28 mouse cellular contexts compared by ENCODE assay signal in genomic region chr12:70238604-70239003, GRCm38 (mm10). TPM values are rescaled to one million over a fixed set of nuclear protein-coding genes. Genes with fewer than 3 reads are reported as not detected.
DNase-seq lines count a peak whose midpoint lies in the region; ATAC-seq and TF ChIP-seq lines count a peak whose summit lies in the region.
"Had no signal": no experiment of that assay in that cellular context is flagged by ENCODE, and none has a peak within 500 bp of the region (broad histone marks: within the 10 kb centered on the region; RNA-seq: fewer than 3 reads in every experiment).

No protein-coding gene starts in this region.

- DNase-seq in forebrain, embryonic 11.5 days (ENCODE audit: low spot score), result no peak
- DNase-seq in hindbrain, postnatal 0 days (ENCODE audit: low spot score), result peak; percentile 28
- DNase-seq in hindbrain, embryonic 11.5 days (ENCODE audit: low spot score), result no peak
- DNase-seq in MN1 (ENCODE audit: low spot score), result peak; percentile 48
- DNase-seq in spleen, adult 12 weeks (ENCODE audit: low spot score), result no peak
- DNase-seq: adrenal gland, adult 2 months; cerebellum, adult 11 months; cerebellum, adult 9-11 months; gastrocnemius, postnatal 36 days; heart, postnatal 14 days; kidney, adult 8-10 months; kidney, postnatal 4 days; liver; lung, adult 2 months; lung, postnatal 14 days; right cerebral cortex, adult 18-20 months; thymus, adult 2 months; thymus, postnatal 4 days had no signal

- peak; percentile 78 for ATAC-seq in forebrain, embryonic 13.5 days
- ATAC-seq in forebrain, embryonic 11.5 days (replicated peaks; ENCODE audit: low FRiP score), result no peak
- no peak for ATAC-seq in hindbrain, postnatal 0 days
- ATAC-seq in hindbrain, embryonic 11.5 days (ENCODE audit: low FRiP score), result no peak
- peak; percentile 68 for ATAC-seq in forebrain, embryonic 15.5 days (replicated peaks)
- ATAC-seq in erythroid progenitor cell, adult 5-6 weeks (replicated peaks; ENCODE audit: low FRiP score, poor library complexity, severe bottlenecking), result no peak
- ATAC-seq: CD4-positive, CD25-positive, alpha-beta regulatory T cell, adult 4 months; intestine, embryonic 16.5 days; midbrain, embryonic 15.5 days had no signal

- no peaks in the 10 kb centered on the region for H3K9me3 ChIP-seq in forebrain, embryonic 13.5 days (replicated peaks)
- H3K9me3 ChIP-seq in forebrain, embryonic 11.5 days (ENCODE audit: control insufficient read depth, low read length), result no peaks in the 10 kb centered on the region
- no peaks in the 10 kb centered on the region for H3K9me3 ChIP-seq in hindbrain, postnatal 0 days (ENCODE audit: low read length)
- no peaks in the 10 kb centered on the region for H3K9me3 ChIP-seq in hindbrain, embryonic 11.5 days (ENCODE audit: control insufficient read depth, low read length)
- no peaks in the 10 kb centered on the region for H3K9me3 ChIP-seq in forebrain, embryonic 15.5 days
- H3K9me3 ChIP-seq: embryonic facial prominence, embryonic 13.5 days; midbrain, embryonic 10.5 days; midbrain, embryonic 15.5 days had no signal

- no peaks in the 10 kb centered on the region for H3K36me3 ChIP-seq in forebrain, embryonic 13.5 days (ENCODE audit: poor library complexity, severe bottlenecking)
- H3K36me3 ChIP-seq in forebrain, embryonic 11.5 days (ENCODE audit: control insufficient read depth, insufficient read depth, low read length), result no peaks in the 10 kb centered on the region
- H3K36me3 ChIP-seq in hindbrain, postnatal 0 days (ENCODE audit: insufficient read depth, low read length), result no peaks in the 10 kb centered on the region
- no peaks in the 10 kb centered on the region for H3K36me3 ChIP-seq in hindbrain, embryonic 11.5 days (ENCODE audit: control insufficient read depth, insufficient read depth, low read length)
- no peaks in the 10 kb centered on the region for H3K36me3 ChIP-seq in forebrain, embryonic 15.5 days
- H3K36me3 ChIP-seq: embryonic facial prominence, embryonic 13.5 days; midbrain, embryonic 10.5 days; midbrain, embryonic 15.5 days had no signal

- H3K27ac ChIP-seq in forebrain, embryonic 13.5 days, result peak overlapping the region; percentile 31
- no peak overlapping the region for H3K27ac ChIP-seq in forebrain, embryonic 11.5 days (ENCODE audit: low read depth, low read length)
- H3K27ac ChIP-seq in hindbrain, postnatal 0 days, result no peak overlapping the region
- H3K27ac ChIP-seq in hindbrain, embryonic 11.5 days (ENCODE audit: low read depth, low read length), result no peak overlapping the region
- peak overlapping the region; percentile 72 for H3K27ac ChIP-seq in forebrain, embryonic 15.5 days (replicated peaks)
- H3K27ac ChIP-seq: embryonic facial prominence, embryonic 13.5 days; kidney, postnatal 0 days; liver, embryonic 14.5 days; midbrain, embryonic 15.5 days had no signal

- no peak for TF ChIP-seq CTCF in hindbrain, postnatal 0 days (IDR thresholded peaks at IDR 0.05; ENCODE audit: low read depth)

- H3K4me2 ChIP-seq in forebrain, embryonic 13.5 days, result no peak overlapping the region
- no peak overlapping the region for H3K4me2 ChIP-seq in forebrain, embryonic 11.5 days (ENCODE audit: low read depth, low read length, severe bottlenecking)
- H3K4me2 ChIP-seq in hindbrain, postnatal 0 days (ENCODE audit: low read depth, low read length), result no peak overlapping the region
- no peak overlapping the region for H3K4me2 ChIP-seq in hindbrain, embryonic 11.5 days (replicated peaks; ENCODE audit: low read depth, low read length)
- no peak overlapping the region for H3K4me2 ChIP-seq in forebrain, embryonic 15.5 days (replicated peaks)
- H3K4me2 ChIP-seq: embryonic facial prominence, embryonic 13.5 days; midbrain, embryonic 15.5 days had no signal

- 32% methylated on average over 8 of the region's 8 CpGs for WGBS in forebrain, embryonic 13.5 days
- 69% methylated on average over 8 of the region's 8 CpGs for WGBS in forebrain, embryonic 11.5 days
- WGBS in hindbrain, postnatal 0 days, result 36% methylated on average over 8 of the region's 8 CpGs
- WGBS in hindbrain, embryonic 11.5 days, result 75% methylated on average over 8 of the region's 8 CpGs
- WGBS in forebrain, embryonic 15.5 days, result 18% methylated on average over 8 of the region's 8 CpGs

- no peak overlapping the region for H3K4me3 ChIP-seq in forebrain, embryonic 13.5 days
- H3K4me3 ChIP-seq in forebrain, embryonic 11.5 days (ENCODE audit: low read depth, low read length), result no peak overlapping the region
- H3K4me3 ChIP-seq in hindbrain, postnatal 0 days (ENCODE audit: low read length), result no peak overlapping the region
- no peak overlapping the region for H3K4me3 ChIP-seq in hindbrain, embryonic 11.5 days (ENCODE audit: low read depth, low read length)
- no peak overlapping the region for H3K4me3 ChIP-seq in forebrain, embryonic 15.5 days
- H3K4me3 ChIP-seq: embryonic facial prominence, embryonic 13.5 days; midbrain, embryonic 10.5 days; midbrain, embryonic 15.5 days had no signal

- peaks cover 15% of the 10 kb centered on the region for H3K4me1 ChIP-seq in forebrain, embryonic 13.5 days
- peaks cover 4% of the 10 kb centered on the region; the same call in 1 of the 2 replicates for H3K4me1 ChIP-seq in forebrain, embryonic 11.5 days (replicated peaks; ENCODE audit: control insufficient read depth, insufficient read depth, low read length)
- no peaks in the 10 kb centered on the region for H3K4me1 ChIP-seq in hindbrain, postnatal 0 days (ENCODE audit: insufficient read depth, low read length)
- H3K4me1 ChIP-seq in hindbrain, embryonic 11.5 days (replicated peaks; ENCODE audit: control insufficient read depth, insufficient read depth, low read length), result no peaks in the 10 kb centered on the region
- H3K4me1 ChIP-seq in forebrain, embryonic 15.5 days, result peaks cover 28% of the 10 kb centered on the region

- no peak overlapping the region for H3K9ac ChIP-seq in forebrain, embryonic 13.5 days
- no peak overlapping the region for H3K9ac ChIP-seq in forebrain, embryonic 11.5 days (ENCODE audit: low read length)
- no peak overlapping the region for H3K9ac ChIP-seq in hindbrain, postnatal 0 days (replicated peaks; ENCODE audit: low read length)
- no peak overlapping the region for H3K9ac ChIP-seq in hindbrain, embryonic 11.5 days (ENCODE audit: low read depth, low read length)
- no peak overlapping the region for H3K9ac ChIP-seq in forebrain, embryonic 15.5 days (replicated peaks)
- H3K9ac ChIP-seq: embryonic facial prominence, embryonic 13.5 days; liver, embryonic 14.5 days; midbrain, embryonic 15.5 days had no signal

- H3K27me3 ChIP-seq in forebrain, embryonic 13.5 days, result 0 out of 2 replicates have a peak, but pooled peaks cover 2% of the 10 kb centered on the region
- H3K27me3 ChIP-seq in forebrain, embryonic 11.5 days (ENCODE audit: control insufficient read depth, insufficient read depth, low read length), result no peaks in the 10 kb centered on the region
- H3K27me3 ChIP-seq in hindbrain, postnatal 0 days (ENCODE audit: insufficient read depth, low read length), result no peaks in the 10 kb centered on the region
- no peaks in the 10 kb centered on the region for H3K27me3 ChIP-seq in hindbrain, embryonic 11.5 days (ENCODE audit: control insufficient read depth, insufficient read depth, low read length)
- H3K27me3 ChIP-seq in forebrain, embryonic 15.5 days, result no peaks in the 10 kb centered on the region
- H3K27me3 ChIP-seq: embryonic facial prominence, embryonic 13.5 days; midbrain, embryonic 15.5 days had no signal

RNA-seq across cellular contexts. Expression of gene Pygl, which starts 7.3 kb away (rescaled TPM):
- polyA plus RNA-seq in forebrain, embryonic 13.5 days (2015; fragmentation: Nextera tagmentation; extraction: Ambion mirVana), result 2.5 and 3.4 TPM in 2 replicates
- 5.9 and 6.3 TPM in 2 replicates for polyA plus RNA-seq in forebrain, embryonic 11.5 days (2014; fragmentation: Nextera tagmentation; extraction: Ambion mirVana)
- total RNA-seq in hindbrain, postnatal 0 days (2014; rRNA removed), result 9.0 and 10.9 TPM in 2 replicates
- 8.3 and 8.4 TPM in 2 replicates for polyA plus RNA-seq in hindbrain, postnatal 0 days (2015; fragmentation: Nextera tagmentation; extraction: Ambion mirVana)
- polyA plus RNA-seq in hindbrain, embryonic 11.5 days (2014; fragmentation: Nextera tagmentation; extraction: Ambion mirVana), result 6.6 and 6.8 TPM in 2 replicates
- polyA plus RNA-seq in forebrain, embryonic 15.5 days (2015; fragmentation: Nextera tagmentation; extraction: Ambion mirVana), result 4.1 and 6.7 TPM in 2 replicates
- 20.5 and 22.2 TPM in 2 replicates for total RNA-seq in erythroid progenitor cell, adult 5-6 weeks (2015; ENCODE audit: low replicate concordance)
- total RNA-seq in erythroid progenitor cell, adult 5-6 weeks (2017; ENCODE audit: low replicate concordance), result 29.8 and 31.7 TPM in 2 replicates

Comparison
In these comparisons a context has a peak if more than half of its experiments do, and no peak if none do; other contexts are left out.
1. ATAC-seq: peak in forebrain, embryonic 13.5 days (single experiment) and forebrain, embryonic 15.5 days (single experiment); none in forebrain, embryonic 11.5 days (single experiment), hindbrain, postnatal 0 days (single experiment), hindbrain, embryonic 11.5 days (single experiment) and erythroid progenitor cell, adult 5-6 weeks (single experiment).
2. H3K27ac ChIP-seq: peak in forebrain, embryonic 13.5 days (single experiment) and forebrain, embryonic 15.5 days (single experiment); none in forebrain, embryonic 11.5 days (single experiment), hindbrain, postnatal 0 days (single experiment) and hindbrain, embryonic 11.5 days (single experiment).
3. DNase-seq: peak in hindbrain, postnatal 0 days (single experiment) and MN1 (single experiment); none in forebrain, embryonic 11.5 days (single experiment), hindbrain, embryonic 11.5 days (single experiment) and spleen, adult 12 weeks (single experiment).